Mouse (Mus musculus): Measurements from ENCODE around the gene Gm21903. TPM values are rescaled to one million over a fixed set of nuclear protein-coding genes. Genes with fewer than 3 reads are reported as not detected.
"Not testable (repeated sequence)": the region's sequence is repeated elsewhere in the genome, so short reads cannot be mapped to it uniquely, and the experiment has no call there.

The Gm21903 gene
- not detected in 2 replicates for polyA plus RNA-seq (2014; fragmentation: Nextera tagmentation; extraction: Ambion mirVana)

- H3K9ac ChIP-seq (ENCODE audit: low read length): no peak within 1 kb of the TSS
- no peak for DNase-seq (ENCODE audit: low spot score)
Measured at GRCm38 (mm10) chr17:39043241-39043640, at the start of gene Gm21903. Gene Gm21903, minus strand, starts transcription at chr17:39043341.

GRCm38 (mm10) chr17:39076937-39077336, 33.8 kb upstream of the Gm21903 start, which contains the start of gene Esp23:
Gene Esp23, minus strand, starts transcription at chr17:39077037.
- Histone ChIP-seq H3K27ac (replicated peaks; ENCODE audit: low read depth, low read length) (no peak within 1 kb of the TSS), H3K9ac (ENCODE audit: low read length) (no peak within 1 kb of the TSS), H3K4me2 (ENCODE audit: low read depth, severe bottlenecking) (no peak within 1 kb of the TSS), H3K4me1 (ENCODE audit: control insufficient read depth, insufficient read depth, low read length) (no peaks in the 10 kb centered on the region), H3K36me3 (ENCODE audit: control insufficient read depth, insufficient read depth, low read length) (no peaks in the 10 kb centered on the region), H3K9me3 (ENCODE audit: control insufficient read depth, low read length) (no peaks in the 10 kb centered on the region), H3K4me3 (ENCODE audit: low read depth, low read length) (no peak within 1 kb of the TSS), H3K27me3 (ENCODE audit: control insufficient read depth, insufficient read depth, low read length) (no peaks in the 10 kb centered on the region)
- 56% methylated on average over 1 of the region's 1 CpGs for WGBS
- ATAC-seq (ENCODE audit: insufficient number of reproducible peaks, low FRiP score, low TSS enrichment, low read depth) (no peak), DNase-seq (ENCODE audit: low spot score) (no peak)

More at GRCm38 (mm10) chr17:39043241-39043640, at the start of gene Gm21903:
- Histone ChIP-seq H3K4me1 (ENCODE audit: control insufficient read depth, insufficient read depth, low read length) (no peaks in the 10 kb centered on the region), H3K4me2 (ENCODE audit: low read depth, severe bottlenecking) (no peak within 1 kb of the TSS), H3K36me3 (ENCODE audit: control insufficient read depth, insufficient read depth, low read length) (no peaks in the 10 kb centered on the region), H3K27ac (replicated peaks; ENCODE audit: low read depth, low read length) (no peak within 1 kb of the TSS), H3K27me3 (ENCODE audit: control insufficient read depth, insufficient read depth, low read length) (no peaks in the 10 kb centered on the region), H3K9me3 (ENCODE audit: control insufficient read depth, low read length) (no peaks in the 10 kb centered on the region), H3K4me3 (ENCODE audit: low read depth, low read length) (no peak within 1 kb of the TSS)
- no peak for ATAC-seq (ENCODE audit: insufficient number of reproducible peaks, low FRiP score, low TSS enrichment, low read depth)

GRCm38 (mm10) chr17:39063641-39064040, 20.5 kb upstream of the Gm21903 start:
- Histone ChIP-seq H3K4me1 (ENCODE audit: control insufficient read depth, insufficient read depth, low read length) (no peaks in the 10 kb centered on the region), H3K27ac (replicated peaks; ENCODE audit: low read depth, low read length) (no peak overlapping the region), H3K4me2 (ENCODE audit: low read depth, severe bottlenecking) (no peak overlapping the region), H3K27me3 (ENCODE audit: control insufficient read depth, insufficient read depth, low read length) (no peaks in the 10 kb centered on the region), H3K4me3 (ENCODE audit: low read depth, low read length) (no peak overlapping the region), H3K9me3 (ENCODE audit: control insufficient read depth, low read length) (no peaks in the 10 kb centered on the region; the same call in 1 of the 2 replicates), H3K36me3 (ENCODE audit: control insufficient read depth, insufficient read depth, low read length) (no peaks in the 10 kb centered on the region), H3K9ac (ENCODE audit: low read length) (no peak overlapping the region)
- ATAC-seq (ENCODE audit: insufficient number of reproducible peaks, low FRiP score, low TSS enrichment, low read depth): no peak
- DNase-seq (ENCODE audit: low spot score): no peak

GRCm38 (mm10) chr17:39036395-39036794, 6.7 kb downstream of the Gm21903 start, which contains the start of gene Esp24:
Gene Esp24, plus strand, starts transcription at chr17:39036695.
- DNase-seq (ENCODE audit: low spot score); H3K9me3 ChIP-seq (ENCODE audit: control insufficient read depth, low read length); H3K27me3 ChIP-seq (ENCODE audit: control insufficient read depth, insufficient read depth, low read length); H3K9ac ChIP-seq (ENCODE audit: low read length); H3K36me3 ChIP-seq (ENCODE audit: control insufficient read depth, insufficient read depth, low read length); H3K27ac ChIP-seq (replicated peaks; ENCODE audit: low read depth, low read length); H3K4me2 ChIP-seq (ENCODE audit: low read depth, severe bottlenecking); H3K4me1 ChIP-seq (ENCODE audit: control insufficient read depth, insufficient read depth, low read length); H3K4me3 ChIP-seq (ENCODE audit: low read depth, low read length); ATAC-seq (ENCODE audit: insufficient number of reproducible peaks, low FRiP score, low TSS enrichment, low read depth): not testable (repeated sequence)
- 91% methylated on average over 3 of the region's 3 CpGs for WGBS

GRCm38 (mm10) chr17:39017184-39017583, 26.0 kb downstream of the Gm21903 start:
- DNase-seq (ENCODE audit: low spot score) (no peak), ATAC-seq (ENCODE audit: insufficient number of reproducible peaks, low FRiP score, low TSS enrichment, low read depth) (no peak)
- H3K4me2 ChIP-seq (ENCODE audit: low read depth, severe bottlenecking): no peak overlapping the region
- no peaks in the 10 kb centered on the region for H3K27me3 ChIP-seq (ENCODE audit: control insufficient read depth, insufficient read depth, low read length)
- WGBS: 69% methylated on average over 14 of the region's 14 CpGs
- H3K9ac ChIP-seq (ENCODE audit: low read length): no peak overlapping the region
- H3K4me3 ChIP-seq (ENCODE audit: low read depth, low read length): no peak overlapping the region
- no peaks in the 10 kb centered on the region for H3K36me3 ChIP-seq (ENCODE audit: control insufficient read depth, insufficient read depth, low read length)
- H3K27ac ChIP-seq (replicated peaks; ENCODE audit: low read depth, low read length): no peak overlapping the region
- H3K9me3 ChIP-seq (ENCODE audit: control insufficient read depth, low read length): no peaks in the 10 kb centered on the region
- H3K4me1 ChIP-seq (ENCODE audit: control insufficient read depth, insufficient read depth, low read length): no peaks in the 10 kb centered on the region

- no peak for ATAC-seq (ENCODE audit: insufficient number of reproducible peaks, low FRiP score, low TSS enrichment, low read depth)
- DNase-seq (ENCODE audit: low spot score): no peak
- Histone ChIP-seq H3K9me3 (ENCODE audit: control insufficient read depth, low read length) (no peaks in the 10 kb centered on the region), H3K27me3 (ENCODE audit: control insufficient read depth, insufficient read depth, low read length) (no peaks in the 10 kb centered on the region), H3K9ac (ENCODE audit: low read length) (no peak overlapping the region), H3K27ac (replicated peaks; ENCODE audit: low read depth, low read length) (no peak overlapping the region), H3K4me3 (ENCODE audit: low read depth, low read length) (no peak overlapping the region), H3K4me2 (ENCODE audit: low read depth, severe bottlenecking) (no peak overlapping the region), H3K36me3 (ENCODE audit: control insufficient read depth, insufficient read depth, low read length) (no peaks in the 10 kb centered on the region), H3K4me1 (ENCODE audit: control insufficient read depth, insufficient read depth, low read length) (no peaks in the 10 kb centered on the region)
- WGBS: 38% methylated on average over 30 of the region's 30 CpGs
Measured at GRCm38 (mm10) chr17:39010675-39011638, 32.2 kb downstream of the Gm21903 start.

- Histone ChIP-seq H3K27me3 (ENCODE audit: control insufficient read depth, insufficient read depth, low read length) (no peaks in the 10 kb centered on the region), H3K9me3 (ENCODE audit: control insufficient read depth, low read length) (no peaks in the 10 kb centered on the region), H3K4me3 (ENCODE audit: low read depth, low read length) (no peak overlapping the region), H3K27ac (replicated peaks; ENCODE audit: low read depth, low read length) (no peak overlapping the region), H3K4me2 (ENCODE audit: low read depth, severe bottlenecking) (no peak overlapping the region), H3K4me1 (ENCODE audit: control insufficient read depth, insufficient read depth, low read length) (no peaks in the 10 kb centered on the region), H3K36me3 (ENCODE audit: control insufficient read depth, insufficient read depth, low read length) (no peaks in the 10 kb centered on the region), H3K9ac (ENCODE audit: low read length) (no peak overlapping the region)
- no peak for ATAC-seq (ENCODE audit: insufficient number of reproducible peaks, low FRiP score, low TSS enrichment, low read depth)
- 88% methylated on average over 1 of the region's 1 CpGs for WGBS
- DNase-seq (ENCODE audit: low spot score): no peak
Measured at GRCm38 (mm10) chr17:39009846-39010245, 33.3 kb downstream of the Gm21903 start.
